Mouse (Mus musculus) adrenal gland, postnatal 10 days (tissue): Measurements from ENCODE around the gene Gm49366. TPM values are rescaled to one million over a fixed set of nuclear protein-coding genes. Genes with fewer than 3 reads are reported as not detected.
A peak's percentile ranks its signal among the peaks of the same experiment; 100 is the strongest.
"Not testable (repeated sequence)": the region's sequence is repeated elsewhere in the genome, so short reads cannot be mapped to it uniquely, and the experiment has no call there.

Source experiments
- DNase-seq: peaks from one replicate; pipeline ENCODE4 v3.0.0; 2021; ENCODE audit warnings: mixed read lengths
- total RNA-seq, 2 experiments: library from RNA; stranded (reverse); gene quantifications; 2 replicates each; pipeline ENCODE4 v1.2.3; 2021

Gene Gm49366
- total RNA-seq, 2 experiments from 2014 or later, result not detected

DNA sequence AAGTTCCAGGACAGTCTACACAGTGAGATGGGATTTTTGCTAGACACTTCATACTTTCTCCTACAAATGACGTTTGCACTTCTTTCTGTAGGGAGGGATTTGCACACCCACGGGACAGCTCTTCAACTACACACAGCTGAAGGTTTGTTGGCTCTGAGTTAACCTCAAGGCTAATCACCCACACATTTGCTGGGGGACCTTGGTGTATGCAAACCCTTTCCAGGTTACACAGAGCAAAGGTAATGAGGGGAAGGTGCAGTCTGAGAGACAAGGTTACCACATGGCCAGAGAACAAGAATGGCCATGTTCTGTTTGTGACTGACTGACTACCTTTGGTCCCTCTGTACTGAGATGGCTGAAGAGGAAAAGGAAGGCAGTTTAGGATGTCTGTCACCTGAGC, 45.1 kb downstream of the Gm49366 start:
- no peak for DNase-seq

DNA sequence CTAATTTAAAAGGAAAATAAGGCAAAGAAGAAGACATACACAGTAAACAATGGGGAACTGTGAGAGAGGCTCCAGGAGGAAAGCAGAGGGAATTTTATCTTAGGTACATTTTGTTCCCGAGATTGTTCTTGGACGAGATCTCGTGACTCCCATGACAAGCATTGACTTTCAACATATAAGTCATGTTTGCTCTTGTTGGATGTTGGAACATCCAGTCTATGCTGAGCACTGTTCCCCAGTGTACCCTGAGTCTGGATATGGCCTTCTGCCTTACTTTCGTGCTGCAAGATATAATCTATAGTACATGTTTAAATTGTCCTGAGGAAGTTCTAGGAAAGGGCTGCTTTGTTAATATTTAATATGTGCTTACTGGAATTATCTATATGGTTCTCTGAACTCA, 45.8 kb downstream of the Gm49366 start:
- no peak for DNase-seq

DNA sequence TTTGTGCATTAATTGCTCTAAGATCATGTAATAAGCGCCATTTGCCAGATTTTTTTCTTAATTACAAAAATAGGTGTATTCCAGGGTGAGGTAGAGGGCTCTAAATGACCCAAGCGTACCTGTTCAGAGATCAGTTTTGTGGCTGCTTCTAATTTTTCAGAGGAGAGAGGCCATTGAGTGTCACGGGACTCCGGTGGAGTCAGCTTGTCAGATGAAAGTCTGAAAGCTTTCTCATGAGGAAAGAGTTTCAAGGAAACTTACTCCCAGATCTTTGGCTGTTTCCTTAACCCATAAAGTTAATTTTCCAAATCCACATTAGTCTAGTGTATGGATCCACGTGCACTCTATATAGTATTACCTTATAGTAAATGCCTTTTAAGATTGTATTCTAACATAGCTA, 55.9 kb downstream of the Gm49366 start:
- DNase-seq, result not testable (repeated sequence)

DNA sequence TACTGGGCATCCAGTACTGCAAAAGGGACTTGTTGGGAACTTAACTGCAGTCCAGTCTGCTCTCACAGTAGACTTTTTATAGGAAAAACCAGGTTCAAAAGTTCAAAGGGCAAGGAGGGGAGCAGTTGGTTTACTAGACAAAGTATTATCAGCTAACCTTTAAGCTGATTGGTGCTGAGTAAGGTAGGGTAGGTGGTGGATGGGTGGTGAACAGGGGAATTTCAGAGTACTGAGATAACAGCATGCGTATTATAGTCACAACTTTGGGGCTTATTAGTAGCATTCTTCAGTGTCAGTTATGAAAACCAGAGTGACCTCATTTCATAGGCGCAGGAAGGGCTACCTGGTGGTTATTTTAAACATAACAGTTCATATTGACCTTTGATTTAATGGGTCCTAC, 60.9 kb downstream of the Gm49366 start:
- DNase-seq, result no peak

DNA sequence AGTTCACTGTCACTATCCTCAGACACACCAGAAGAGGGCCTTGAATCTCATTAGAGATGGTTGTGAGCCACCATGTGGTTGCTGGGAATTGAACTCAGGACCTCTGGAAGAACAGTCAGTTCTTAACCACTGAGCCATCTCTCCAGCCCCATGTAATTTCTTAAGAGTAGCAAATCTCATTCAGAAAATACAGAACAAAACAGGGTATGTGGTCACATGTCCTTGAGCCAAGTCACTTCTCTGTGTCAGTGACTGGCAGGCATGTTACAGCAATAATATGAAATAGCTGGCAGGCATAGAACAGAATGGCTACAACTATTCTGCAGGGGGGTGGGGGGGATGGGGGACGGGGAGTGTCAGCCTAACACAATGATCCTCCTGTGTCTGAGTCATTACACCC, 61.3 kb downstream of the Gm49366 start:
- DNase-seq, result peak; percentile 20

DNA sequence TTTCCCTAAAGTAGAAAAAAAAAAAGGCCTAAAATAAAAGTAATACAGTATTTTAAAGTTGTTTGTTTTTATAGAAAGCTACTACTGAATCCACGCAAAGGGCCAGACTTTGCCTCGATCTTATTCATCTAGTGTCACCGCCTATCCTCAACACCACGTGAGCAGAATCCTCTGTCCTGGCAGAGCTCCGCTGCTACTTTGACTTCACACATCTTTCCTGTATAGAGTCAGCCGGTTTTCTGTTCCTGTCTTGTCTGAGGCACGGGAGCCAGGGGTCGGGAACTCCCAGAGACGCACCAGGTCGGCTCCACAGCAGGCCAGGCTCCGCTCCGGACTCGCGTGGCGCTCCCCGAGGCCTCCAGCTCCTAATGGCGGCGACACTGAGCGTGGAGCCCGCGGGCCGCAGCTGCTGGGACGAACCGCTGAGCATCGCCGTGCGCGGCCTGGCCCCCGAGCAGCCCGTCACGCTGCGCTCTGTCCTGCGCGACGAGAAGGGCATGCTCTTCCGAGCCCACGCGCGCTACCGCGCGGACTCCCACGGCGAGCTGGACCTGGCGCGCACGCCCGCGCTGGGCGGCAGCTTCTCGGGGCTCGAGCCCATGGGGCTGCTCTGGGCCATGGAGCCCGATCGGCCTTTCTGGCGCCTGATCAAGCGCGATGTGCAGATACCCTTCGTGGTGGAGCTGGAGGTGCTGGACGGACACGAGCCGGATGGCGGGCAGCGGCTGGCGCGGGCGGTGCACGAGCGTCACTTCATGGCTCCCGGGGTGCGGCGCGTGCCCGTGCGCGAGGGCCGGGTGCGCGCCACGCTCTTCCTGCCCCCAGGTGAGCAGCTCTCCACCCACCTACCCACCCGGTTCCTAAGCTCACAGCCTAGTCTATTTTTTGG, 62.1 kb downstream of the Gm49366 start, which contains the start of gene Acot6:
Acot6 (plus strand) TSS at position 51 of the 889 bp plus-strand sequence.
- peak; percentile 57 for DNase-seq

DNA sequence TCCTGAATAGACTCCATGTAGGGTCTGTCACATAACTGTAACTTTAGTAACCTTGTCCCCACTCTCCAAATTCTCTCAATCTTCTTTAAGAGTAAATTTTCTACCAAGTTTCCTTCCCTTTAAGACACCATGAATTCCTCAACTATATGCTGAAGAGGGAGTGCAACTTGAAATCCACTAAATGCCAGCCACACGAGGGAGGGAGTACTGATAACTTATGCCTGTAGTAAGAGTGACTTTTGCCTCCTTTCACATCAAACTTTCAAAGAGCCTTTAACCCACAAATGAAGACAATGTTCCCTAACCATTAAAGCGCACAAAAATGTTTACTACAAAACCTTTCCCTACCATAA, 62.7 kb downstream of the Gm49366 start:
- DNase-seq, result no peak

DNA sequence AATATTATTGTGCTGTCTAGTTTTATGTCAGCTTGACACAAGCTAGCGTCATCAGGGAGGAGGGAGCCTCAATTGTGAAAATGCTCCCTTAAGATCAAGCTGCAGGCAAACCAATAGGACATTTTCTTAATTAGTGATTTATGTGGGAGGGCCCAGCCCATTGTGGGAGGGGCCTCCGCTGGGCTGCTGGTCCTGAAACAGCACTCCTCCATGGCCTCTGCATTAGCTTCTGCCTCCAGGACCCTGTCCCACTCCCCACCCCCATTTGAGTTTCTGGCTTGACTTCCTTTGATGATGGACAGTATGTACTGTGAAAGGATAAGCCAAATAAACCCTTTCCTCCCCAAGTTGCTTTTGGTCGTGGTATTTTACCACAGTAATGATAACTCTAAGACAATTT, 68.3 kb downstream of the Gm49366 start:
- no peak for DNase-seq

DNA sequence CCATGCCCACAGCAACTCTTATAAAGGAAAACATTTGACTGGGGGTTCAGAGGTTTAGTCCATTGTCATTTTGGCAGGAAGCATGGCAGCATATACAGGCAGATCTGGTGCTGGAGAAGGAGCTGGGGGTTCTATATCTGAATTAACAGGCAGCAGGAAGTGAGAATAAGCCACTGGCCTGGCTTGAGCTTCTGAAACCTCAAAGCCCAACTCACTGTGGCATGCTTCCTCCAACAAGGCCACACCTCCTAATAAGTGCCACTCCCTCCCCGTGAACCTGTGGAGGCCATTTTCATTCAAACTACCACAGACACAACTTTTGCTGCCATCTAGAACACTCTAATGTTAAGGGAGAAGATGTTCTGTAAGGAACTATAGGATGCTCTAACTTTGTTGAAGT, 69.0 kb downstream of the Gm49366 start:
- DNase-seq, result no peak

Other genes with a start within 250 kb of the Gm49366 start
- gene Numb, start 117.0 kb upstream of the Gm49366 start, total RNA-seq, result 10 to 100 TPM; 44.4 to 51.7 TPM
- gene Riox1, start 88.3 kb upstream of the Gm49366 start, total RNA-seq, result 10 to 100 TPM; 12.1 to 17.8 TPM
- not detected for gene Heatr4, start 54.1 kb upstream of the Gm49366 start, total RNA-seq
- 10 to 100 TPM; 52.7 to 57.5 TPM for gene Acot2, start 51.1 kb upstream of the Gm49366 start, total RNA-seq
- 10 to 100 TPM; 19.9 to 20.0 TPM for gene Acot1, start 29.4 kb upstream of the Gm49366 start, total RNA-seq
- 1 to 10 TPM; 6.2 to 7.8 TPM for gene Acot4, start 556 bp upstream of the Gm49366 start, total RNA-seq
- 1 to 10 TPM; 2.5 to 3.4 TPM for gene Acot3, start 13.2 kb downstream of the Gm49366 start, total RNA-seq
- gene Acot5, start 30.4 kb downstream of the Gm49366 start, total RNA-seq, result under 1 TPM; 0.27 to 0.84 TPM
- gene Acot6, start 61.7 kb downstream of the Gm49366 start, total RNA-seq, result 1 to 10 TPM; 4.8 to 5.3 TPM
- gene Dnal1, start 75.4 kb downstream of the Gm49366 start, total RNA-seq, result 10 to 100 TPM; 13.1 to 13.2 TPM
- gene Pnma1, start 109.6 kb downstream of the Gm49366 start, total RNA-seq, result under 1 TPM; 0.30 to 0.61 TPM
- gene Elmsan1, start 179.9 kb downstream of the Gm49366 start, total RNA-seq, result 10 to 100 TPM; 19.2 to 24.9 TPM
- 100 to 1,000 TPM; 141 to 155 TPM for gene Ptgr2, start 246.3 kb downstream of the Gm49366 start, total RNA-seq